Mouse (Mus musculus) hindbrain, embryonic 11.5 days (tissue): ENCODE results near the gene Cfap161. TPM values are rescaled to one million over a fixed set of nuclear protein-coding genes. Genes with fewer than 3 reads are reported as not detected.

Source experiments
- ATAC-seq: fragments of 200-750 bp; cut with Nextera tagmentation; 2 replicates; pipeline ENCODE4 v1.8.0; 2017; ENCODE audit warnings: mild to moderate bottlenecking, moderate TSS enrichment, moderate library complexity; ENCODE audit not compliant: low FRiP score
- DNase-seq: peaks from one replicate; pipeline ENCODE4 v3.0.0-alpha.2; 2015; ENCODE audit warnings: low spot score
- H3K27ac ChIP-seq: fragments of 300-500 bp; sonication (generic); 2 replicates; pipeline ENCODE4 v1.5.1; 2014; ENCODE audit warnings: mild to moderate bottlenecking, low read depth, low read length
- H3K27me3 ChIP-seq: fragments of 300-500 bp; sonication (generic); 2 replicates; pipeline ENCODE4 v1.6.1; 2014; ENCODE audit warnings: mild to moderate bottlenecking, low read length, moderate library complexity, mixed read lengths; ENCODE audit not compliant: control insufficient read depth, insufficient read depth
- H3K36me3 ChIP-seq: fragments of 300-500 bp; sonication (generic); 2 replicates; pipeline ENCODE4 v1.6.1; 2014; ENCODE audit warnings: mild to moderate bottlenecking, low read length, moderate library complexity, mixed read lengths; ENCODE audit not compliant: control insufficient read depth, insufficient read depth
- H3K4me1 ChIP-seq: fragments of 300-500 bp; sonication (generic); replicated peaks from 2 replicates; pipeline ENCODE4 v1.6.1; 2014; ENCODE audit warnings: low read length, mixed read lengths; ENCODE audit not compliant: control insufficient read depth, insufficient read depth
- H3K4me2 ChIP-seq: fragments of 300-500 bp; sonication (generic); replicated peaks from 2 replicates; pipeline ENCODE4 v1.6.1; 2014; ENCODE audit warnings: mild to moderate bottlenecking, low read depth, low read length
- H3K4me3 ChIP-seq: fragments of 300-500 bp; sonication (generic); 2 replicates; pipeline ENCODE4 v1.5.1; 2014; ENCODE audit warnings: low read depth, low read length
- H3K9ac ChIP-seq: fragments of 300-500 bp; sonication (generic); 2 replicates; pipeline ENCODE4 v1.6.1; 2014; ENCODE audit warnings: low read depth, low read length
- H3K9me3 ChIP-seq: fragments of 300-500 bp; sonication (generic); 2 replicates; pipeline ENCODE4 v1.6.1; 2016; ENCODE audit warnings: low read length; ENCODE audit not compliant: control insufficient read depth
- WGBS: fragments of 180-500 bp; shearing (Covaris S2); extraction: QIAGEN DNeasy Blood & Tissue Kit; methylation state at CpG from one replicate; pipeline ENCODE4 v1.1.7; 2014; 5-methylcytosine and 5-hydroxymethylcytosine counted together
- polyA plus RNA-seq: library from polyadenylated mRNA; unstranded; fragments of >200 nt; fragmentation: Nextera tagmentation; extraction: Ambion mirVana; gene quantifications from 2 replicates; pipeline ENCODE4 v1.2.1, GENCODE M21; 2014

Cfap161 gene
- polyA plus RNA-seq, 1 experiment from 2014 or later = 1.5 TPM

DNA sequence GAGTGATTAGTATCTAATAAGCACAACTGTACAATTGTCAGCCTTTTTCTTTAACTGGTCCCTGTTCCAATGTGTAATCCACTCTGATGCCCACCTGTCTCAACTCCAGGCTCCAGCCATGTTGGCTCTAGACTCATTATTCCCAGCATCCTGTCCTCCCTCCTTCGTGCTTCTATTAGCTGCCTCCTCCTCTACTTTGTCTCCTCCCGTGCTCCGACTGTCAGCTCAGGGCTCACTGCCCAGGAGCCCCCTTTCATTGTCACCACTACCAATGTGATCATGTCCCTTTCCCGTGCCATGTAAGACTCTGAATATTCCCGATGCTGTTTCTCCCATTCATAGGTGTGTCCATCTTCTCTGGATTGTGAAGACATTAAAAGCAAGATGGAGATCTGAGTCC lies 32.3 kb downstream of the Cfap161 start:
- no peaks in the 10 kb centered on the region for H3K4me1 ChIP-seq
- H3K36me3 ChIP-seq = no peaks in the 10 kb centered on the region
- no peak for DNase-seq
- H3K27ac ChIP-seq = no peak overlapping the region
- H3K4me2 ChIP-seq = no peak overlapping the region
- H3K9me3 ChIP-seq = no peaks in the 10 kb centered on the region
- H3K27me3 ChIP-seq = no peaks in the 10 kb centered on the region
- no peak overlapping the region for H3K4me3 ChIP-seq
- no peak for ATAC-seq
- no peak overlapping the region for H3K9ac ChIP-seq
- 84% methylated on average over 5 of the region's 5 CpGs for WGBS

DNA sequence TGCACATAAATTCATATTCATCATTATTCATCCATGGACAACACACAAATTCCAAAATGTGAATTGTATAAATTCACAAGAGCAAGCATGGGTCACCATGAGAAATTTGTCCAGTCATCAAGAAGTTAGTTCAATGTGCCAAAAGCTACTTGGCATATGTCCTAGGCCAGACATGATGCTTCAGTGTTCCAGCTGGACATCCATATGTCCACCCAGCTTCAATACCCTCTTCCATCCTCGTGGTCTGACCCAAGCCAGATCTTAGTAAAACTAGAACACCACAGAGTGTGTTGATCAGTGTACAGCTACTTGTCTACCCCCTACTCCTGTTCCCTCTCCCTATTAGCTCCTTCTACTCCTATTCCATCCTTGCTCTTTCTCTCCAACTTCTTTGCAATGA lies 43.6 kb downstream of the Cfap161 start:
- H3K4me1 ChIP-seq = no peaks in the 10 kb centered on the region
- ATAC-seq = no peak
- H3K27me3 ChIP-seq = no peaks in the 10 kb centered on the region
- H3K4me3 ChIP-seq = no peak overlapping the region
- H3K36me3 ChIP-seq = no peaks in the 10 kb centered on the region
- no peak overlapping the region for H3K4me2 ChIP-seq
- no peak overlapping the region for H3K27ac ChIP-seq
- WGBS = 61% methylated on average over 1 of the region's 1 CpGs
- no peaks in the 10 kb centered on the region for H3K9me3 ChIP-seq
- H3K9ac ChIP-seq = no peak overlapping the region
- DNase-seq = no peak

DNA sequence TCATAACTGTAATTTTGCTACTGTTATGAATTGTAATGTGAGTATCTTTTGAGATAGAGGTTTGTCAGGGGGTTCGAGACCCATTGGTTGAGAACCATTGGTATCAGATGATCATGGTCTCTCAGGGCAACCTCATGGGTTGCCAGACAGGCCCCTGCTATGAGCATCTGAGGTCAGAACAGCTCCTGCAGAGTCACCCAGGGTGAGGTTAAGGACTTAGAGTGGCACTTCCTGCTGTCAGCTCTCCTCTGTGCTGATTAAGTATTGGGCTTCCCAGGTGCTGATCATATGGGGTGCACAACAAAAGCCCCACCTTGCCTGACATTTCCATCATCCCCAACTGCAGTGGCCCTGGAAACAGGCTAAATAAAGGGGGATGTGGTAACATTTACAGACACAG lies 46.3 kb downstream of the Cfap161 start:
- Histone ChIP-seq H3K27ac (no peak overlapping the region), H3K36me3 (no peaks in the 10 kb centered on the region), H3K4me2 (no peak overlapping the region), H3K4me3 (no peak overlapping the region), H3K27me3 (no peaks in the 10 kb centered on the region), H3K9me3 (no peaks in the 10 kb centered on the region), H3K9ac (no peak overlapping the region), H3K4me1 (no peaks in the 10 kb centered on the region)
- WGBS = 79% methylated on average over 1 of the region's 1 CpGs
- DNase-seq (no peak), ATAC-seq (no peak)

DNA sequence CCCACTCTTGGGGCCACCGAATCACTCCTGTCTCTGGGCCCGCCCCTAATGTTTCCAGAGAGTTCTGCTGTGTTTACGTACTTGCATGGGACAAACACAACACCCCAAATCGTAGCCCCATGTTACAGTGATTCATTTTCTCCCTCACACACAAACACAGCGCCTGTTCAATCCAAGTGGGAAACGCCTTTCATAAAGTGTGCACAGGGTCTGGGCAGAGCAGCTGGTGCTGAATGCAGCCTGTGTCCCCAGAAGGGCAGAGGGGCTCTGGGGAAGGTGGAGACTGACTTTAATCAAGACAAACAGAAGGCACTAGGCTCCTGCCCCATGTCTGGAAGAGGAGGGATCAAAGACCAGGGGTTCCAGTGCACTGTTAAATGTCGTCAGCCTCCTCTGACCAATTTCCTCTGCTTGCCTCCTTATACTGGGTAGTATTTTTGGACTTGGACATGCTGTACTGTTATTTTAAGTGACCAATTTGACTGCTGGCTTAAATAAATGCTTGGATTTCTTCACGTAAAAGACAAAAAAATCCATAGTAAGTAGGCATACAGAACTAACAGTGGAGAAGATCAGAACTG lies 48.5 kb downstream of the Cfap161 start:
- no peaks in the 10 kb centered on the region for H3K4me1 ChIP-seq
- no peak for DNase-seq
- no peak overlapping the region for H3K27ac ChIP-seq
- H3K36me3 ChIP-seq = no peaks in the 10 kb centered on the region
- no peak for ATAC-seq
- H3K4me2 ChIP-seq = no peak overlapping the region
- H3K9ac ChIP-seq = no peak overlapping the region
- H3K9me3 ChIP-seq = no peaks in the 10 kb centered on the region
- WGBS = 64% methylated on average over 8 of the region's 8 CpGs
- no peaks in the 10 kb centered on the region for H3K27me3 ChIP-seq
- no peak overlapping the region for H3K4me3 ChIP-seq

DNA sequence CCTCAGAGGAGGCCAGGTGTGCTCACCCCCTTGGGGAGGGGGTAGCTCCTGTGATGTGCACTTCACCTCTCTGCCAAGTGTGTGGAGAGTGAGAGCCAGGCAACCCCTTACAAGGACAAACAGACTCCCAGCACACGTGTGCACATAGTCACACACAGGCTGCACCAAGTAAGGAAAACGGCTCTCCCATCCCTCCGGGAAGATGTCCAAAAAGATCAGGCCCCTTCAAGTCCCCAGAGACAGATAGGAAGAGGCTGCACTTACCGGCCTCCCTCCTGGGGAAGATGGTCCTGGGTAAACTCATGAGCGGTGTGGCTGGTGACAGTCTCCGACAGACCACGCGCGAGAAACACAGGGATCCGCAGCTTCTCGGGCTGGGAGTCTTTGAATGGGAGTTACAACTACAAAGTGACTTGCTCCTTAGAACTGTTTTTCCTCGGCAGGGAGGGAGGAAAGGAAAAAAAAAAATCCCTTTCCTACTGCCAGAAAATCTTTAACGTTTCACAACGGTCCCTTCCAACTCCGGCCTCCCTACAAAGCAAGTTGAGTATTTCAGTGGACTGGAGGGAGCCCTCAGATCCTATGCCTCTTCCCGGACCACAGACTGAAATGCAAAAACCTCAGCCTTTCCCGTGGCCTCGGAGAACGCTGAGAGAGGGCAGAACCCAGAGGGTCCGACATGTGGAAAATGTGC lies 49.1 kb downstream of the Cfap161 start, which contains the start of gene Il16:
Il16 (minus strand) TSS at position 314 of the 694 bp plus-strand sequence.
- no peak within 1 kb of the TSS for H3K4me3 ChIP-seq
- WGBS = 44% methylated on average over 20 of the region's 20 CpGs
- no peaks in the 10 kb centered on the region for H3K36me3 ChIP-seq
- no peaks in the 10 kb centered on the region for H3K9me3 ChIP-seq
- no peak within 1 kb of the TSS for H3K27ac ChIP-seq
- DNase-seq (no peak), ATAC-seq (no peak)
- no peaks in the 10 kb centered on the region for H3K27me3 ChIP-seq
- H3K4me2 ChIP-seq = no peak within 1 kb of the TSS
- H3K4me1 ChIP-seq = no peaks in the 10 kb centered on the region
- H3K9ac ChIP-seq = no peak within 1 kb of the TSS

DNA sequence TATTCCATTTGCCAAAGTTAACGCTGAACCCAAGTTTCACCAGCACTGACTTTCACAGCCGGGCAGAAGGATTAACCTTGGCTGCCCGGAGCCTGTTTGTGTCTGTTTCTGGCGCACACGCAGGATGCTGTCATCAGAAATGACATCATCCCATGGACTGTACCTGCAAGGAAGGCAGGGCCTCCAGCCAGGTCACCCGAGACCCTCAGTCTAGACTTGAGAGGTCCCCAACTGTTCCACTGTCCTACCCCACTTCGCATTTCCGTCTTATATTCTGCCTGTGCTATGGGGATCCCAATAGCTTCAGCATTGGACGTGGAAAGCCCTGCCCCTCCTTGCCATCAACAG lies 49.6 kb downstream of the Cfap161 start:
- DNase-seq = no peak
- H3K9ac ChIP-seq = no peak overlapping the region
- WGBS = 82% methylated on average over 9 of the region's 9 CpGs
- H3K36me3 ChIP-seq = no peaks in the 10 kb centered on the region
- H3K4me3 ChIP-seq = no peak overlapping the region
- H3K27me3 ChIP-seq = no peaks in the 10 kb centered on the region
- ATAC-seq = no peak
- no peaks in the 10 kb centered on the region for H3K9me3 ChIP-seq
- H3K27ac ChIP-seq = no peak overlapping the region
- H3K4me2 ChIP-seq = no peak overlapping the region
- no peaks in the 10 kb centered on the region for H3K4me1 ChIP-seq

DNA sequence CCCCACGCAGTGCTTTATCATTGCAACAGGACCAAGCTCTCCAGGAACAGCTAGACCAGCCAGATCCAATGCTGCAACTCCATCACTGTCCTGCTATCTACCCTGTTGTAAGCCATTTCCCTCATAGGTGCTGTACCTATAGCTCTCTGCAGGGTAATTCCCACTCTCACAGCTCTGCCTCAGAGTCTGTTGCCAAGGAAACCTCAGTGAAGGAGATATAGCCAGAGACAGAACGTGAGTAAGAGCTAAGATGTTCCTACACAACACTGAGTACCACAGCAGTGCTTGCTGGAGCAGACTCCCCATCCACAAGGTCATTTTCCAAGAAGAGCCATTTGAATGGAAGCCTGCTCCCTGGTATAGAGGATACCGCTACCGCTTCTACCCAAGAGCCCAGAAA lies 50.4 kb downstream of the Cfap161 start:
- ATAC-seq (no peak), DNase-seq (no peak)
- 78% methylated on average over 4 of the region's 4 CpGs for WGBS

DNA sequence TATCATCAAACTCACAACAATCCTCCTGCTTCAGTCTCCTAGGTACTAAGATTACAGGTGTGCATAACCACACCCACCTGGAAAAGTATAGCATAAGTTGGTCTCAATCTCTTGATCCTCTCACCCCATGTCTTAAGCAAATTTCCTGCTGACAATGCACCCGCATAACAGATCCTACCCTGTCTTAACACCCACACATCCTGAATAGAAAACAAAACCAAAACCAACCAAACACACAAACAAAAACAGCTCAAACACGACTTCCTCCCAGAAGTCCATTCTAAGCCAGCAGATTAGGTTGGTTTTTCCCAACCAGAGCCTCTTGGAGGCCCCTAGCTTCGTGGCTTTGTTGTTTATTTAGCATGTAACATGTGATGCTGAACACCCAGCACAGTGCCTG lies 52.0 kb downstream of the Cfap161 start:
- no peak for ATAC-seq
- Histone ChIP-seq H3K36me3 (no peaks in the 10 kb centered on the region), H3K27ac (no peak overlapping the region), H3K4me2 (no peak overlapping the region), H3K27me3 (no peaks in the 10 kb centered on the region), H3K4me3 (no peak overlapping the region), H3K4me1 (no peaks in the 10 kb centered on the region), H3K9ac (no peak overlapping the region), H3K9me3 (no peaks in the 10 kb centered on the region)
- no peak for DNase-seq
- 59% methylated on average over 3 of the region's 3 CpGs for WGBS

More for the DNA sequence above, 50.4 kb downstream of the Cfap161 start:
- no peaks in the 10 kb centered on the region for H3K36me3 ChIP-seq
- H3K27ac ChIP-seq = no peak overlapping the region
- no peaks in the 10 kb centered on the region for H3K4me1 ChIP-seq
- no peak overlapping the region for H3K9ac ChIP-seq
- no peaks in the 10 kb centered on the region for H3K27me3 ChIP-seq
- H3K9me3 ChIP-seq = no peaks in the 10 kb centered on the region
- no peak overlapping the region for H3K4me3 ChIP-seq
- H3K4me2 ChIP-seq = no peak overlapping the region

DNA sequence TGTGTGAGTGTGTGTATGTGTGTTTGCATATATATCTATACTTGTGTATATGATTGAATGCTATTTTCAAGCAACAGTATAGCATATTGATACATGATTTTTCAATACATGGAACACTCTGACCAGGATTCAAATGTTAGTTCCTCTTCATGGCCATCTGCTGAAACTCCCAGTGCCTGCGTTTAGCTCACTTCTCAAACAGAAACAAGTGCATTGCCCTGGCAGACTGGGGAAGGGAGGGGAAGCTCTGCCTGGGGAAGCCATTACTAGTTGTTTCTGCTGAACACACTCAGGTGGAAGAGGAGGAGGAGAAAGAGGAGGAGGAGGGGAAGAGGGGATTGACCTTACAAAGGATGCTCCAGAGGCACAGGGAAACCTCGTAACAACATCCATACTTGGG lies 52.7 kb downstream of the Cfap161 start:
- WGBS = 89% methylated on average over 2 of the region's 2 CpGs
- Histone ChIP-seq H3K9me3 (no peaks in the 10 kb centered on the region), H3K4me2 (no peak overlapping the region), H3K27me3 (no peaks in the 10 kb centered on the region), H3K27ac (no peak overlapping the region), H3K4me1 (no peaks in the 10 kb centered on the region), H3K9ac (no peak overlapping the region), H3K36me3 (no peaks in the 10 kb centered on the region), H3K4me3 (no peak overlapping the region)
- ATAC-seq (no peak), DNase-seq (no peak)
